Mouse (Mus musculus) cortical plate, adult 2 months (tissue): ENCODE data around the gene Syne3.

ENCODE experiments used
- CTCF ChIP-seq: fragments of 200-500 bp; IDR thresholded peaks from 2 replicates; pipeline ENCODE4 v1.5.1; 2011; ENCODE audit warnings: mild to moderate bottlenecking, control low read depth, low read length; ENCODE audit not compliant: insufficient read depth; ENCODE audit errors: extremely low read depth
- POLR2A ChIP-seq: fragments of 200-500 bp; IDR thresholded peaks from 2 replicates; pipeline ENCODE4 v1.6.1; 2011; ENCODE audit warnings: mild to moderate bottlenecking, low read length, control low read depth; ENCODE audit not compliant: insufficient read depth; ENCODE audit errors: extremely low read depth

DNA sequence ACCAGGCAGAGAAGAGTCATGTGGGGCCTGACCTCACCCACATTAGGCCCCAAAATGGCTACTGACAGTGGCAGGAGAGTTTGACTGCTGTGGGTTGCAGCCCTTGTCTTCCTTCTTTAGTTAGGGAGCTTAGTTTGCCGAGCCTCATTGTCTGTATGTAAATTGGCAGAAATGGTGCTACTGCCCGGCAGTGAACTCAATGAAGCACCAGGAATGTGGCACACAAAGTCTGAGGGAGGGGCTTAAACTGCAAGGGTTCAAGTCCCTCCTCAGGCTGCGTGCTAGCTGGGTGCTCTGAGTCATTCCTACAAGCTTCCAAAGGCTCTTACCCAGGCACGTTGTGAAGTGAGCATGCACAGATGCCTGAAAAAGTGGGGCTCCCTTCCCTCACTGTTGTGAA, 93.9 kb downstream of the Syne3 start:
- TF ChIP-seq CTCF (no peak), POLR2A (no peak)
